Mouse (Mus musculus) forebrain, postnatal 0 days (tissue): ENCODE data around the gene Rgs6. TPM values are rescaled to one million over a fixed set of nuclear protein-coding genes. Genes with fewer than 3 reads are reported as not detected.

ENCODE experiments used
- ATAC-seq: fragments of 200-750 bp; cut with Nextera tagmentation; 2 replicates; pipeline ENCODE4 v1.8.0; 2017; ENCODE audit warnings: mild to moderate bottlenecking, moderate library complexity
- DNase-seq: peaks from one replicate; pipeline ENCODE4 v3.0.0-alpha.2; 2015
- H3K27ac ChIP-seq: fragments of 300-500 bp; sonication (generic); 2 replicates; pipeline ENCODE4 v1.5.1; 2014; ENCODE audit warnings: low read depth, mild to moderate bottlenecking, antibody characterized with exemption, low read length, moderate library complexity, mixed read lengths
- H3K27me3 ChIP-seq: fragments of 300-500 bp; sonication (generic); 2 replicates; pipeline ENCODE4 v1.6.1; 2014; ENCODE audit warnings: mild to moderate bottlenecking, low read length, mixed read lengths; ENCODE audit not compliant: insufficient read depth
- H3K36me3 ChIP-seq: fragments of 300-500 bp; sonication (generic); 2 replicates; pipeline ENCODE4 v1.6.1; 2014; ENCODE audit warnings: mild to moderate bottlenecking, moderate library complexity; ENCODE audit not compliant: insufficient read depth
- H3K4me1 ChIP-seq: fragments of 300-500 bp; sonication (generic); 2 replicates; pipeline ENCODE4 v1.6.1; 2014; ENCODE audit warnings: antibody characterized with exemption; ENCODE audit not compliant: insufficient read depth
- H3K4me2 ChIP-seq: fragments of 300-500 bp; sonication (generic); 2 replicates; pipeline ENCODE4 v1.6.1; 2014; ENCODE audit warnings: low read depth, mild to moderate bottlenecking, moderate library complexity
- H3K4me3 ChIP-seq: fragments of 300-500 bp; sonication (generic); 2 replicates; pipeline ENCODE4 v1.5.1; 2014; ENCODE audit warnings: low read depth, low read length, mixed read lengths
- H3K9ac ChIP-seq: fragments of 300-500 bp; sonication (generic); 2 replicates; pipeline ENCODE4 v1.6.1; 2014; ENCODE audit warnings: mild to moderate bottlenecking
- H3K9me3 ChIP-seq: fragments of 300-500 bp; sonication (generic); 2 replicates; pipeline ENCODE4 v1.6.1; 2016; ENCODE audit warnings: low read length
- CTCF ChIP-seq: sonication (generic); IDR thresholded peaks from 2 replicates; pipeline ENCODE4 v1.5.1; 2016; ENCODE audit warnings: antibody characterized with exemption, control low read depth, low read depth
- WGBS: fragments of 180-500 bp; shearing (Covaris S2); extraction: QIAGEN DNeasy Blood & Tissue Kit; methylation state at CpG from one replicate; pipeline ENCODE4 v1.1.7; 2014; 5-methylcytosine and 5-hydroxymethylcytosine counted together
- polyA plus RNA-seq: library from polyadenylated mRNA; unstranded; fragments of >200 nt; fragmentation: Nextera tagmentation; extraction: Ambion mirVana; gene quantifications from 2 replicates; pipeline ENCODE4 v1.2.1, GENCODE M21; 2015
- total RNA-seq: library from RNA; depleted of rRNA; stranded (reverse); fragments of >200 nt; gene quantifications from 2 replicates; pipeline ENCODE4 v1.2.3, GENCODE M21; 2014

Rgs6 gene
- total and polyA plus RNA-seq, 2 experiments from 2014 or later = 16.8 to 19.6 TPM

DNA sequence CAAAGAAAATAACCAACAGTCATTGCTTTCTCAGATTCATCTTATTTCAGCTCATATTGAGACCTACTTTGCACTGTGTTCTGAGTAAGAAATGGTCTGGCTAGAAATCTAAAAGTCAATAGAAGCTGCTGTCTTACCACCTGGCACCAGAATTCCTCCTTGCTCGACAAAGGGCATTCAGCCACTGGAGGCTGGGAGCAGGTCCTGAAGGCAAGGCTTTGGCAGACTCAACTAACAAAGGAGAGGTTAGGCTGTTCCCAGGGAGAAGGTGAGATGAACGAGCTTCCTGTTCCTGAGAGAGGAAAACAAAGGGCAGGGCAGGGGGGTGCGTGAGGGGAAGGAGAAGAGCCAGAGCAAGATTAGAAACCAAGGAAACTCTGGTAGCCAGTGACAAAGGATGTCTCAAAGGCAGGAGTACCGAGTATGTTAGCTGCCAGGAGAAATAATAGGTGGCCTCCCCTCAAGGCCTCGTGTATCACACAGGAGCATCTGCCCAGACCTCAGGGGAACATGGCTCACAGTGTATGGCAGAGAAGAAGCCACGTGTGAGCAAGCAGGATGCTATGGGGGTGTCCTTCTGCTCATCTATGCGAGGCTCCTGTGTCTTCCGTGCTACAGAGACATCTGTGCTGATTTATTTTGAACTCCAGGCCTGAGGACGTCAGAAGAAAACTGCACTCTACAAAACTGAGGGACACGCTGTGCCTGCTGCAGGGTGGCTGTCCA lies 510.7 kb downstream of the Rgs6 start:
- Histone ChIP-seq H3K9me3 (no peaks in the 10 kb centered on the region), H3K36me3 (0 out of 2 replicates have a peak, but pooled peaks cover 3% of the 10 kb centered on the region), H3K4me3 (no peak overlapping the region), H3K27ac (no peak overlapping the region), H3K9ac (no peak overlapping the region), H3K4me1 (no peaks in the 10 kb centered on the region), H3K27me3 (no peaks in the 10 kb centered on the region), H3K4me2 (no peak overlapping the region)
- ATAC-seq (peak; percentile 55; the same call in 1 of the 2 replicates), DNase-seq (no peak)
- no peak for TF ChIP-seq CTCF
- 48% methylated on average over 10 of the region's 10 CpGs for WGBS

- no peak for DNase-seq
- H3K4me3 ChIP-seq = no peak overlapping the region
- no peaks in the 10 kb centered on the region for H3K9me3 ChIP-seq
- WGBS = 96% methylated on average over 2 of the region's 2 CpGs
- no peak overlapping the region for H3K4me2 ChIP-seq
- H3K4me1 ChIP-seq = no peaks in the 10 kb centered on the region
- no peak overlapping the region for H3K9ac ChIP-seq
- 0 out of 2 replicates have a peak, but pooled peaks cover 2% of the 10 kb centered on the region for H3K36me3 ChIP-seq
- TF ChIP-seq CTCF = peak; percentile 30; the same call in 1 of the 2 replicates
- ATAC-seq = no peak
- no peaks in the 10 kb centered on the region for H3K27me3 ChIP-seq
- no peak overlapping the region for H3K27ac ChIP-seq
Measured at GRCm38 (mm10) chr12:83099920-83100319, 511.8 kb downstream of the Rgs6 start.

DNA sequence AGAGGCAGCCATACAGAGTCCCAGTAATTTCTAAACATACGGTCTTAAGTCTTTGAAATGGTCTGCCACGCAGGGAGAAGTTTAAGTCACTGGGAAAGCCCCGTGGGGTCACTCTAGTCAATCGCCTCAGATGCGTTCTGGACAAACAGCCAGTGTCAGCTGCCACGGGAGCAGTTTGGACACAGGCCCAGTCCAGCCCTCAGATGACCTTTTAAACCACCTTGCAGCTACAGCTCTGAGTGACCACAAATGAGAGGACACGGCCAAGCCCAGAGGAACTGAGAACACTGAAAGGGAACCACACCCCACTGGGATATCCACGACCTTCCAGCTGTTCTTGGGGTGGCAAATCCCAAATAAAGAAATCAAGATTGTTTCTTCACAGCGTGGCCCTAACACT lies 512.3 kb downstream of the Rgs6 start:
- H3K9ac ChIP-seq = no peak overlapping the region
- ATAC-seq (no peak), DNase-seq (no peak)
- H3K4me3 ChIP-seq = no peak overlapping the region
- H3K9me3 ChIP-seq = no peaks in the 10 kb centered on the region
- 78% methylated on average over 9 of the region's 9 CpGs for WGBS
- no peak overlapping the region for H3K4me2 ChIP-seq
- H3K36me3 ChIP-seq = no peaks in the 10 kb centered on the region
- H3K27ac ChIP-seq = no peak overlapping the region
- H3K4me1 ChIP-seq = no peaks in the 10 kb centered on the region
- TF ChIP-seq CTCF = no peak
- no peaks in the 10 kb centered on the region for H3K27me3 ChIP-seq

DNA sequence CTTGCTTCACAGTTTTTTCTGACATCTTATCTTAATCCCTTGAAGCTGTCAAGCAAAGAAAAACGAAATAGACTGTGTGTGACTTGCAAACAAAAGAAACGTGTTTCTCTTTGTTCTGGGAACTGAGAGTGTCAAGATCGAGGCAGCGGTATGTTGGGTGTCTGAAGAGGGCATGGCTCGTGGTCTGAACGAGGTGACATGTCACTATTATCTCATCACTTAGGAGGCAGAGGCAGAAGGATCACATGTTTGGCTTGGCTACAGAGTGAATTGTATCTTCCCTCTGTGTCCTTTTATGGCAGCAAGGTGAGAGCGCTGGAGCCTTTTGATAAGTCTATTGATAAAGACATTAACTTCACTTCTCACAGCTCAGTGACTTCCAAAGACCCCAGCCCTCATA lies 512.8 kb downstream of the Rgs6 start:
- WGBS = 55% methylated on average over 7 of the region's 7 CpGs
- ATAC-seq (no peak), DNase-seq (no peak)
- Histone ChIP-seq H3K4me2 (no peak overlapping the region), H3K4me3 (no peak overlapping the region), H3K27me3 (no peaks in the 10 kb centered on the region), H3K36me3 (no peaks in the 10 kb centered on the region), H3K9me3 (no peaks in the 10 kb centered on the region), H3K9ac (no peak overlapping the region), H3K4me1 (no peaks in the 10 kb centered on the region), H3K27ac (no peak overlapping the region)
- no peak for TF ChIP-seq CTCF

GRCm38 (mm10) chr12:83105514-83106119 lies 517.5 kb downstream of the Rgs6 start:
- ATAC-seq = no peak
- Histone ChIP-seq H3K9ac (no peak overlapping the region), H3K9me3 (no peaks in the 10 kb centered on the region), H3K36me3 (no peaks in the 10 kb centered on the region), H3K4me1 (no peaks in the 10 kb centered on the region), H3K4me2 (no peak overlapping the region), H3K27me3 (no peaks in the 10 kb centered on the region), H3K27ac (no peak overlapping the region), H3K4me3 (no peak overlapping the region)
- no peak for DNase-seq
- WGBS = 67% methylated on average over 9 of the region's 9 CpGs
- TF ChIP-seq CTCF = no peak

- ATAC-seq (no peak), DNase-seq (no peak)
- TF ChIP-seq CTCF = no peak
- no peaks in the 10 kb centered on the region for H3K27me3 ChIP-seq
- H3K9ac ChIP-seq = no peak overlapping the region
- no peaks in the 10 kb centered on the region for H3K36me3 ChIP-seq
- no peak overlapping the region for H3K4me2 ChIP-seq
- 93% methylated on average over 5 of the region's 5 CpGs for WGBS
- H3K27ac ChIP-seq = no peak overlapping the region
- no peak overlapping the region for H3K4me3 ChIP-seq
- no peaks in the 10 kb centered on the region for H3K9me3 ChIP-seq
- H3K4me1 ChIP-seq = no peaks in the 10 kb centered on the region
Measured at GRCm38 (mm10) chr12:83106120-83106517, 518.0 kb downstream of the Rgs6 start.

GRCm38 (mm10) chr12:83109486-83109885 lies 521.4 kb downstream of the Rgs6 start:
- no peak for ATAC-seq
- Histone ChIP-seq H3K9me3 (no peaks in the 10 kb centered on the region), H3K4me2 (no peak overlapping the region), H3K4me3 (no peak overlapping the region), H3K36me3 (no peaks in the 10 kb centered on the region), H3K4me1 (no peaks in the 10 kb centered on the region), H3K27ac (no peak overlapping the region), H3K27me3 (no peaks in the 10 kb centered on the region), H3K9ac (no peak overlapping the region)
- no peak for TF ChIP-seq CTCF
- DNase-seq = no peak
- WGBS = 87% methylated on average over 4 of the region's 4 CpGs
